Mouse (Mus musculus): ENCODE results near the gene Cd80. TPM values are rescaled to one million over a fixed set of nuclear protein-coding genes. Genes with fewer than 3 reads are reported as not detected.

The Cd80 gene
- polyA plus RNA-seq (2016; fragmentation: Nextera tagmentation; extraction: Ambion mirVana), result 0.23 and 0.67 TPM in 2 replicates

- DNase-seq (ENCODE audit: low spot score), result no peak
- Histone ChIP-seq H3K9me3 (replicated peaks) (no peaks in the 10 kb centered on the region), H3K4me3 (no peak within 1 kb of the TSS), H3K27me3 (ENCODE audit: low read depth, poor library complexity, severe bottlenecking) (no peaks in the 10 kb centered on the region), H3K4me1 (peaks cover 20% of the 10 kb centered on the region), H3K36me3 (0 out of 2 replicates have a peak, but pooled peaks cover under 1% of the 10 kb centered on the region), H3K27ac (replicated peaks) (no peak within 1 kb of the TSS)
- WGBS, result 78% methylated on average over 17 of the region's 17 CpGs
Observed at GRCm38 (mm10) chr16:38455511-38456418, at the start of gene Cd80. TSS of gene Cd80 (plus strand) at chr16:38455561.

GRCm38 (mm10) chr16:38406293-38406692 is 49.1 kb upstream of the Cd80 start:
- Histone ChIP-seq H3K9me3 (replicated peaks) (no peaks in the 10 kb centered on the region), H3K27me3 (ENCODE audit: low read depth, poor library complexity, severe bottlenecking) (no peaks in the 10 kb centered on the region), H3K4me3 (no peak overlapping the region), H3K36me3 (no peaks in the 10 kb centered on the region), H3K27ac (replicated peaks) (no peak overlapping the region), H3K4me1 (no peaks in the 10 kb centered on the region)
- DNase-seq (ENCODE audit: low spot score), result no peak
- 81% methylated on average over 5 of the region's 5 CpGs for WGBS

- DNase-seq (ENCODE audit: low spot score), result no peak
- 86% methylated on average over 6 of the region's 6 CpGs for WGBS
- H3K4me3 ChIP-seq, result no peak overlapping the region
- no peak overlapping the region for H3K27ac ChIP-seq (replicated peaks)
- H3K9me3 ChIP-seq (replicated peaks), result no peaks in the 10 kb centered on the region
- H3K27me3 ChIP-seq (ENCODE audit: low read depth, poor library complexity, severe bottlenecking), result no peaks in the 10 kb centered on the region
- H3K36me3 ChIP-seq, result no peaks in the 10 kb centered on the region
- H3K4me1 ChIP-seq, result no peaks in the 10 kb centered on the region
Observed at GRCm38 (mm10) chr16:38406708-38407107, 48.7 kb upstream of the Cd80 start.

- Histone ChIP-seq H3K9me3 (replicated peaks) (no peaks in the 10 kb centered on the region), H3K27me3 (ENCODE audit: low read depth, poor library complexity, severe bottlenecking) (no peaks in the 10 kb centered on the region), H3K27ac (replicated peaks) (no peak overlapping the region), H3K36me3 (no peaks in the 10 kb centered on the region), H3K4me1 (no peaks in the 10 kb centered on the region), H3K4me3 (no peak overlapping the region)
- DNase-seq (ENCODE audit: low spot score), result no peak
- 40% methylated on average over 5 of the region's 5 CpGs for WGBS
Observed at GRCm38 (mm10) chr16:38407584-38407983, 47.8 kb upstream of the Cd80 start.

GRCm38 (mm10) chr16:38408416-38408815 is 46.9 kb upstream of the Cd80 start:
- DNase-seq (ENCODE audit: low spot score), result no peak
- Histone ChIP-seq H3K9me3 (replicated peaks) (no peaks in the 10 kb centered on the region), H3K27ac (replicated peaks) (no peak overlapping the region), H3K4me3 (no peak overlapping the region), H3K36me3 (no peaks in the 10 kb centered on the region), H3K27me3 (ENCODE audit: low read depth, poor library complexity, severe bottlenecking) (no peaks in the 10 kb centered on the region), H3K4me1 (no peaks in the 10 kb centered on the region)
- 98% methylated on average over 8 of the region's 8 CpGs for WGBS

- 89% methylated on average over 7 of the region's 7 CpGs for WGBS
- H3K36me3 ChIP-seq, result no peaks in the 10 kb centered on the region
Observed at GRCm38 (mm10) chr16:38414953-38415352, 40.4 kb upstream of the Cd80 start.

GRCm38 (mm10) chr16:38425374-38425773 is 30.0 kb upstream of the Cd80 start:
- H3K36me3 ChIP-seq, result no peaks in the 10 kb centered on the region
- H3K27me3 ChIP-seq (ENCODE audit: low read depth, poor library complexity, severe bottlenecking), result no peaks in the 10 kb centered on the region
- no peak overlapping the region for H3K27ac ChIP-seq (replicated peaks)
- 94% methylated on average over 2 of the region's 2 CpGs for WGBS
- no peak for DNase-seq (ENCODE audit: low spot score)
- no peak overlapping the region for H3K4me3 ChIP-seq
- no peaks in the 10 kb centered on the region for H3K4me1 ChIP-seq
- H3K9me3 ChIP-seq (replicated peaks), result no peaks in the 10 kb centered on the region

More at GRCm38 (mm10) chr16:38414953-38415352, 40.4 kb upstream of the Cd80 start:
- no peak for DNase-seq (ENCODE audit: low spot score)
- H3K9me3 ChIP-seq (replicated peaks), result no peaks in the 10 kb centered on the region
- no peaks in the 10 kb centered on the region for H3K4me1 ChIP-seq
- H3K27me3 ChIP-seq (ENCODE audit: low read depth, poor library complexity, severe bottlenecking), result no peaks in the 10 kb centered on the region
- H3K4me3 ChIP-seq, result no peak overlapping the region
- no peak overlapping the region for H3K27ac ChIP-seq (replicated peaks)

- WGBS, result 82% methylated on average over 1 of the region's 1 CpGs
- H3K4me3 ChIP-seq, result no peak overlapping the region
- DNase-seq (ENCODE audit: low spot score), result no peak
- no peaks in the 10 kb centered on the region for H3K27me3 ChIP-seq (ENCODE audit: low read depth, poor library complexity, severe bottlenecking)
- H3K27ac ChIP-seq (replicated peaks), result no peak overlapping the region
- no peaks in the 10 kb centered on the region for H3K36me3 ChIP-seq
- no peaks in the 10 kb centered on the region for H3K4me1 ChIP-seq
- no peaks in the 10 kb centered on the region for H3K9me3 ChIP-seq (replicated peaks)
Observed at GRCm38 (mm10) chr16:38425799-38426198, 29.6 kb upstream of the Cd80 start.

GRCm38 (mm10) chr16:38431446-38432185 is 23.7 kb upstream of the Cd80 start:
- H3K4me1 ChIP-seq, result peaks cover 10% of the 10 kb centered on the region
- no peaks in the 10 kb centered on the region for H3K36me3 ChIP-seq
- H3K9me3 ChIP-seq (replicated peaks), result no peaks in the 10 kb centered on the region
- 51% methylated on average over 13 of the region's 13 CpGs for WGBS
- no peak overlapping the region for H3K4me3 ChIP-seq
- H3K27me3 ChIP-seq (ENCODE audit: low read depth, poor library complexity, severe bottlenecking), result no peaks in the 10 kb centered on the region
- H3K27ac ChIP-seq (replicated peaks), result no peak overlapping the region
- no peak for DNase-seq (ENCODE audit: low spot score)

- Histone ChIP-seq H3K4me3 (no peak within 1 kb of the TSS), H3K27me3 (ENCODE audit: low read depth, poor library complexity, severe bottlenecking) (no peaks in the 10 kb centered on the region), H3K4me1 (peaks cover 10% of the 10 kb centered on the region), H3K36me3 (no peaks in the 10 kb centered on the region), H3K27ac (replicated peaks) (no peak within 1 kb of the TSS), H3K9me3 (replicated peaks) (no peaks in the 10 kb centered on the region)
- no peak for DNase-seq (ENCODE audit: low spot score)
- 83% methylated on average over 11 of the region's 11 CpGs for WGBS
Observed at GRCm38 (mm10) chr16:38432498-38433425, 22.6 kb upstream of the Cd80 start, which contains the start of gene Pla1a. TSS of gene Pla1a (minus strand) at chr16:38433145.

- no peaks in the 10 kb centered on the region for H3K9me3 ChIP-seq (replicated peaks)
Observed at GRCm38 (mm10) chr16:38433514-38433913, 21.8 kb upstream of the Cd80 start.

GRCm38 (mm10) chr16:38434295-38434795 is 21.0 kb upstream of the Cd80 start:
- H3K4me1 ChIP-seq, result peaks cover 10% of the 10 kb centered on the region
- no peaks in the 10 kb centered on the region for H3K36me3 ChIP-seq
- DNase-seq (ENCODE audit: low spot score), result no peak
- no peaks in the 10 kb centered on the region for H3K27me3 ChIP-seq (ENCODE audit: low read depth, poor library complexity, severe bottlenecking)
- H3K9me3 ChIP-seq (replicated peaks), result no peaks in the 10 kb centered on the region
- H3K4me3 ChIP-seq, result no peak overlapping the region
- 83% methylated on average over 4 of the region's 4 CpGs for WGBS
- no peak overlapping the region for H3K27ac ChIP-seq (replicated peaks)

More at GRCm38 (mm10) chr16:38433514-38433913, 21.8 kb upstream of the Cd80 start:
- Histone ChIP-seq H3K36me3 (no peaks in the 10 kb centered on the region), H3K4me3 (no peak overlapping the region), H3K27me3 (ENCODE audit: low read depth, poor library complexity, severe bottlenecking) (no peaks in the 10 kb centered on the region), H3K27ac (replicated peaks) (no peak overlapping the region), H3K4me1 (peaks cover 10% of the 10 kb centered on the region)
- WGBS, result 93% methylated on average over 8 of the region's 8 CpGs
- no peak for DNase-seq (ENCODE audit: low spot score)
